Mouse (Mus musculus) thymus, adult 2 months (tissue): ENCODE results near the gene Phactr1. TPM values are rescaled to one million over a fixed set of nuclear protein-coding genes. Genes with fewer than 3 reads are reported as not detected.

Source experiments
- DNase-seq: peaks from one replicate; pipeline ENCODE4 v3.0.0; 2021
- H3K27ac ChIP-seq: fragments of 200-500 bp; 2 replicates; pipeline ENCODE4 v1.5.1; 2012; ENCODE audit warnings: low read length, control low read depth; ENCODE audit not compliant: control insufficient read depth, insufficient read depth
- H3K27me3 ChIP-seq: fragments of 200-500 bp; 2 replicates; pipeline ENCODE4 v1.6.1; 2012; ENCODE audit warnings: mild to moderate bottlenecking, low read length, moderate library complexity, mixed read lengths; ENCODE audit not compliant: control insufficient read depth, insufficient read depth
- H3K36me3 ChIP-seq: fragments of 200-500 bp; 2 replicates; pipeline ENCODE4 v1.6.1; 2012; ENCODE audit warnings: mild to moderate bottlenecking, low read length, moderate library complexity; ENCODE audit not compliant: control insufficient read depth, insufficient read depth
- H3K4me1 ChIP-seq: fragments of 200-500 bp; replicated peaks from 2 replicates; pipeline ENCODE4 v1.6.1; 2012; ENCODE audit warnings: low read length; ENCODE audit not compliant: control insufficient read depth, insufficient read depth
- H3K4me3 ChIP-seq: fragments of 200-500 bp; 2 replicates; pipeline ENCODE4 v1.5.1; 2012; ENCODE audit warnings: mild to moderate bottlenecking, low read length, control low read depth, moderate library complexity; ENCODE audit not compliant: control insufficient read depth, insufficient read depth
- CTCF ChIP-seq: fragments of 200-500 bp; IDR thresholded peaks from 2 replicates; pipeline ENCODE4 v1.5.1; 2012; ENCODE audit warnings: mild to moderate bottlenecking, control low read depth, low read length, moderate library complexity, borderline replicate concordance; ENCODE audit not compliant: control insufficient read depth, poor library complexity, insufficient read depth; ENCODE audit errors: extremely low read depth
- POLR2A ChIP-seq: fragments of 200-500 bp; IDR thresholded peaks from 2 replicates; pipeline ENCODE4 v1.6.1; 2012; ENCODE audit warnings: mild to moderate bottlenecking, low read length, control low read depth, moderate library complexity; ENCODE audit not compliant: control insufficient read depth, poor library complexity, insufficient read depth; ENCODE audit errors: extremely low read depth
- WGBS: fragments of 180-500 bp; shearing (Covaris S2); methylation state at CpG from one replicate; pipeline ENCODE4 v1.1.7; 2018; 5-methylcytosine and 5-hydroxymethylcytosine counted together
- polyA plus RNA-seq: library from polyadenylated mRNA; depleted of rRNA; stranded (reverse); fragments of >200 nt; gene quantifications from 2 replicates; pipeline ENCODE4 v1.2.3, GENCODE M21; 2012; rRNA removed

The Phactr1 gene
- polyA plus RNA-seq, result 0.62 and 0.82 TPM in 2 replicates

- DNase-seq, result no peak
- H3K4me1 ChIP-seq, result no peaks in the 10 kb centered on the region
- no peak within 1 kb of the TSS for H3K27ac ChIP-seq
- TF ChIP-seq CTCF (no peak), POLR2A (no peak)
- H3K4me3 ChIP-seq, result no peak within 1 kb of the TSS
- H3K27me3 ChIP-seq, result no peaks in the 10 kb centered on the region
- WGBS, result 35% methylated on average over 11 of the region's 11 CpGs
- no peaks in the 10 kb centered on the region for H3K36me3 ChIP-seq
Measured at GRCm38 (mm10) chr13:42680391-42680994, at the start of gene Phactr1. Gene Phactr1, plus strand, starts transcription at chr13:42680623.

- 98% methylated on average over 2 of the region's 2 CpGs for WGBS
- no peak for TF ChIP-seq POLR2A
- H3K27ac ChIP-seq, result no peak overlapping the region
Measured at GRCm38 (mm10) chr13:42634908-42635307, 45.5 kb upstream of the Phactr1 start.

GRCm38 (mm10) chr13:42650228-42650627 is 30.2 kb upstream of the Phactr1 start:
- H3K27me3 ChIP-seq, result no peaks in the 10 kb centered on the region
- TF ChIP-seq CTCF (no peak), POLR2A (no peak)

More at GRCm38 (mm10) chr13:42634908-42635307, 45.5 kb upstream of the Phactr1 start:
- no peak overlapping the region for H3K4me3 ChIP-seq
- H3K36me3 ChIP-seq, result no peaks in the 10 kb centered on the region
- no peaks in the 10 kb centered on the region for H3K27me3 ChIP-seq
- no peaks in the 10 kb centered on the region for H3K4me1 ChIP-seq
- DNase-seq, result no peak

GRCm38 (mm10) chr13:42656643-42657315 is 23.6 kb upstream of the Phactr1 start:
- 86% methylated on average over 7 of the region's 7 CpGs for WGBS
- no peaks in the 10 kb centered on the region for H3K27me3 ChIP-seq
- TF ChIP-seq CTCF (no peak), POLR2A (no peak)
- no peak overlapping the region for H3K27ac ChIP-seq
- H3K4me1 ChIP-seq, result no peaks in the 10 kb centered on the region
- DNase-seq, result no peak
- H3K36me3 ChIP-seq, result no peaks in the 10 kb centered on the region
- H3K4me3 ChIP-seq, result no peak overlapping the region

More at GRCm38 (mm10) chr13:42650228-42650627, 30.2 kb upstream of the Phactr1 start:
- Histone ChIP-seq H3K27ac (no peak overlapping the region), H3K36me3 (no peaks in the 10 kb centered on the region), H3K4me3 (no peak overlapping the region), H3K4me1 (no peaks in the 10 kb centered on the region)
- 85% methylated on average over 6 of the region's 6 CpGs for WGBS
- DNase-seq, result no peak

GRCm38 (mm10) chr13:42671651-42672290 is 8.7 kb upstream of the Phactr1 start:
- 82% methylated on average over 10 of the region's 10 CpGs for WGBS
- no peak overlapping the region for H3K27ac ChIP-seq
- no peaks in the 10 kb centered on the region for H3K4me1 ChIP-seq
- TF ChIP-seq POLR2A (no peak), CTCF (no peak)
- H3K36me3 ChIP-seq, result no peaks in the 10 kb centered on the region
- no peaks in the 10 kb centered on the region for H3K27me3 ChIP-seq
- no peak overlapping the region for H3K4me3 ChIP-seq
- DNase-seq, result no peak

- no peak for DNase-seq
- Histone ChIP-seq H3K27ac (no peak overlapping the region), H3K27me3 (no peaks in the 10 kb centered on the region), H3K4me1 (no peaks in the 10 kb centered on the region), H3K4me3 (no peak overlapping the region), H3K36me3 (no peaks in the 10 kb centered on the region)
- TF ChIP-seq CTCF (no peak), POLR2A (no peak)
- 82% methylated on average over 9 of the region's 9 CpGs for WGBS
Measured at GRCm38 (mm10) chr13:42681299-42681698, 876 bp downstream of the Phactr1 start.

GRCm38 (mm10) chr13:42684181-42684580 is 3.8 kb downstream of the Phactr1 start:
- Histone ChIP-seq H3K36me3 (no peaks in the 10 kb centered on the region), H3K4me1 (no peaks in the 10 kb centered on the region), H3K4me3 (no peak overlapping the region), H3K27ac (no peak overlapping the region), H3K27me3 (no peaks in the 10 kb centered on the region)
- WGBS, result 95% methylated on average over 7 of the region's 7 CpGs
- TF ChIP-seq CTCF, result no peak
- no peak for TF ChIP-seq POLR2A
- no peak for DNase-seq
